Mouse (Mus musculus) bone marrow macrophage, adult 2 months (primary cell): ENCODE data around the gene Slc2a9. TPM values are rescaled to one million over a fixed set of nuclear protein-coding genes. Genes with fewer than 3 reads are reported as not detected.

Source experiments
- H3K27ac ChIP-seq: 2 replicates; pipeline ENCODE4 v1.5.1; 2012; ENCODE audit warnings: low read depth, low read length; ENCODE audit not compliant: insufficient read depth
- H3K4me1 ChIP-seq: 2 replicates; pipeline ENCODE4 v1.6.1; 2012; ENCODE audit warnings: low read length; ENCODE audit not compliant: control insufficient read depth, insufficient read depth
- H3K4me3 ChIP-seq: 2 replicates; pipeline ENCODE4 v1.5.1; 2012; ENCODE audit warnings: mild to moderate bottlenecking, low read length, moderate library complexity; ENCODE audit not compliant: insufficient read depth
- CTCF ChIP-seq: IDR thresholded peaks from 2 replicates; pipeline ENCODE4 v1.5.1; 2012; ENCODE audit warnings: low read depth, mild to moderate bottlenecking, low read length, moderate library complexity
- POLR2A ChIP-seq: IDR thresholded peaks from 2 replicates; pipeline ENCODE4 v1.6.1; 2012; ENCODE audit warnings: mild to moderate bottlenecking, low read depth, low read length, borderline replicate concordance
- polyA plus RNA-seq: library from polyadenylated mRNA; stranded (reverse); fragments of >200 nt; gene quantifications from 2 replicates; pipeline ENCODE4 v1.2.4, GENCODE M21; 2012; ENCODE audit not compliant: missing spikeins, insufficient read depth, insufficient read length

The Slc2a9 gene
- polyA plus RNA-seq, 1 experiment: 15.0 TPM

DNA sequence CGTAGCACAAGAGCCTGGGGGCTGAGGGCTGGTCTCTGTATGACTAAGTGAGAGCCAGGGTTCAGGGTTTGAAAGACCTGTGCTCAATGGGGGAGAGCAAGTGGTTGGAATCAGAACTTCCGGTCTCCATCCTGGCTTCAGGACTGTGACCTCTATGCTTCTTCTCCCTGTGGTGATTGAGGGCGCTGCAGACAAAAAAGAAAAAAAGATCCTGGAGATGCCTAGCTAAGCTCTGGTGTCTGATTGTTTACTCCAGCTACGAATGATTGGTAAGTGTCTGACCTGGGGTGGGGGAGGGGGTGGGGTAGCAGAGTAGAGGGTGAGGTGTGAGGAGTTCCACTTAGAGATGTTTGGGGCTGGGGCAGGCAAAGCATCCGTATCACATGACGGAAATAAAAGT, 14.9 kb downstream of the Slc2a9 start:
- Histone ChIP-seq H3K27ac (no peak overlapping the region), H3K4me3 (no peak overlapping the region), H3K4me1 (peaks cover 18% of the 10 kb centered on the region)
- TF ChIP-seq POLR2A: no peak
- no peak for TF ChIP-seq CTCF

DNA sequence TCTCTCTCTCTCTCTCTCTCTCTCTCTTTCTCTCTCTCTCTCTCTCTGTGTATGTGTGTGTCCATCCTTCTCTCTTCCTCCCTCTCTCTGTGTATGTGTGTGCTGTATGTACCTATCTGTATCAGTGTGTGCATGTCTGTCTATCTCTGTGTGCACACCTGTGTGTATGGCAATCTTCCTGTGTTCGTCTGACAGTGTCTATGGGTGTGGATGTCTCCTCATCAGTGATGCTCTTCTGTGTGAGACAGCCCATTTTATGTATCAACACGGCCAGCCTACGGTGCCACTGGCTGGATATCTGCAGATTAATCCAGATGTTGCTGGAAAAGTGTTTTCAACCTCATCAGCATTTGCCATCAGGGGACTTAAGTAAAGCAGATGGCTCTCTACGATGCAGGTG, 15.7 kb downstream of the Slc2a9 start:
- no peak overlapping the region for H3K27ac ChIP-seq

DNA sequence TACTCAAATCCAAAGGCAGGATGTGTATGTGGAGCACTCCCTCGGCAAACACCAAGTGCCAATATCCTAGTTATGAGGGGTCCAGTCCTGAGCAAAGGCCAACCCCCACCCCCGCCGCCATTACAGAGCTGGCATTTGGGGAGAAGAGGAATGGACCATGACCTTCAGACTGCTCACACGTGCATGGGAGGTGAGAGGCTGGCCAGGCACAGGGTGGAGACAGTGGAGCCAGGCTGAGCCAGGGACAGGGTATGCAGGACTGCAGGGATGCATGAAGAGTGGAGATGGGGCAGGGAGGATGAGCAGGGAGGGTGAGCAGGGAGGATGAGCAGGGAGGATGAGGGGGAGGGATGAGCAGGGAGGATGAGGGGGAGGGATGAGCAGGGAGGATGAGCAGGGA, 17.0 kb downstream of the Slc2a9 start:
- TF ChIP-seq CTCF: no peak
- no peak for TF ChIP-seq POLR2A
- no peak overlapping the region for H3K27ac ChIP-seq
- no peak overlapping the region for H3K4me3 ChIP-seq
- H3K4me1 ChIP-seq: peaks cover 31% of the 10 kb centered on the region

More for the DNA sequence above, 15.7 kb downstream of the Slc2a9 start:
- TF ChIP-seq POLR2A: no peak
- no peak for TF ChIP-seq CTCF
- peaks cover 26% of the 10 kb centered on the region for H3K4me1 ChIP-seq
- no peak overlapping the region for H3K4me3 ChIP-seq

DNA sequence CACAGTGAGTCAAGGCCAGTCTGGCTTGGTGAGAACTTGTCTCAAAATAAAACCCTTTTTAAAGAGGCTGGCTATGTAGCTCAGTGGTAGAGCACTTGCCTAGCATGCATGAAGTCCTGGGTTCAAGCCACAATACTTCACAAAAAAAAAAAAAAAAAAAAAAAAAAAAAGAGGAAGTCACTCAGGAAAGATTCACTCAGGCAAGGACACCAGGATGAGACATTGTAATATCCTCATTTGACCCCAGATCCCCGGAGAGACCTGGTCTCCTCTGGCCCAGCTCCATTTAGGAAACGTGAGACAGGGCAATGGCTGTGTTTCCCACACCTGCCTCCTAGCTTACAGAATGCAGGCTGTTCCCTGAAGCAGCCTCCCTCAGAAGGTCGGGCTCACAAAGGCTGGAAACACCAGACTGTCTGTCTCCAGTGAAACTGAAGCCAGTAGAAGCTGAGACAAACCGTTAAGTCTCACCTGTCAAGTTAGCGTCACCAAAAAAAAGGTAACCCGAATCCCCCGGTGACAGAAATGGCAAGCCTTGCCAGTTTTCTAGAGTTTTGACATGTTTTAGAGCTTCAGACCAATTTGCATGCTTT, 19.3 kb downstream of the Slc2a9 start:
- H3K27ac ChIP-seq: 0 out of 2 replicates have a peak overlapping the region, but pooled peaks have one; percentile 11
- peaks cover 35% of the 10 kb centered on the region for H3K4me1 ChIP-seq
- no peak overlapping the region for H3K4me3 ChIP-seq
- no peak for TF ChIP-seq POLR2A
- TF ChIP-seq CTCF: no peak

DNA sequence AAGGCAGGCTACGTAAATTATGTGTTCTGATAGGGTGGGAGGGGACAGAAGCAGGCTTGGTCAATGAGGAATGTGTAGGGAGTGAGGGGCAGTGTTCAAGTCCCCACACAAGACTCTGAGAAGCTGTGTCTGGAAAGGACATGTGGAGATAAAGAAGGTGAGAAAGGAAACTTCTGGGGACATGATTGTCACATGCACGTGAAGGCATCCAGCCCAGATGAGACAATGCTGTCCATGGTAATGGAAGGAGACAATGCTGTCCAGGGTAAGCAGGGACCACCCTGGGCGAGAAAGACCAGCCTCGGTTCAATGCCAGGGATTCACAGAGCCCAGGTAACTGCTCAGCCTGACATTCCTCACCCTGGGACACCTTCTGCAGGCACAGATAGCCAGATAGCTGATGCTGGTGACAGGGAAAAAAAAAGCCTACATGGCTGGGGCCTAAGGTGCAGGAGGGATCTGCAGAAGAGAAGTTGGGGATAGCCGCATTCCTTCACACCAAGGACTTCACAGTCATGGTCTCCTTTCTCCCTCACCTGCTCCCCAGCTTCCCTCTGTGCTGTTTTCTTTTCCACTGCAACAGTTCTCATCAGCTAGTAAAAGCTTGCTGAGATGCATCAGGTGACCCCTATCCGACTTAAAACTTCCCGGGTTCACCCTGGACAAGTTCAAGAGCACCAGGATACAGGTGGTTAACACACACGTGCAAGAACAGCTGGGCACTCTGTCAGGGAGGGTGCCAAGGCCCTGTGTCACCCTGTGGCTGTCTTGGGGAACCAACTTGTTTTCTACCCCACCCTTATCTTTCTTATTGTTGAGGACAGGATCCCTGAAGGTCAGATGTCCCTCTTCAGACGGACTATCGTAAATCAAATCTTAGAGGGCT, 21.9 kb downstream of the Slc2a9 start:
- Histone ChIP-seq H3K27ac (peak overlapping the region; percentile 91), H3K4me1 (peaks cover 35% of the 10 kb centered on the region), H3K4me3 (no peak overlapping the region)
- TF ChIP-seq POLR2A (no peak), CTCF (no peak)

DNA sequence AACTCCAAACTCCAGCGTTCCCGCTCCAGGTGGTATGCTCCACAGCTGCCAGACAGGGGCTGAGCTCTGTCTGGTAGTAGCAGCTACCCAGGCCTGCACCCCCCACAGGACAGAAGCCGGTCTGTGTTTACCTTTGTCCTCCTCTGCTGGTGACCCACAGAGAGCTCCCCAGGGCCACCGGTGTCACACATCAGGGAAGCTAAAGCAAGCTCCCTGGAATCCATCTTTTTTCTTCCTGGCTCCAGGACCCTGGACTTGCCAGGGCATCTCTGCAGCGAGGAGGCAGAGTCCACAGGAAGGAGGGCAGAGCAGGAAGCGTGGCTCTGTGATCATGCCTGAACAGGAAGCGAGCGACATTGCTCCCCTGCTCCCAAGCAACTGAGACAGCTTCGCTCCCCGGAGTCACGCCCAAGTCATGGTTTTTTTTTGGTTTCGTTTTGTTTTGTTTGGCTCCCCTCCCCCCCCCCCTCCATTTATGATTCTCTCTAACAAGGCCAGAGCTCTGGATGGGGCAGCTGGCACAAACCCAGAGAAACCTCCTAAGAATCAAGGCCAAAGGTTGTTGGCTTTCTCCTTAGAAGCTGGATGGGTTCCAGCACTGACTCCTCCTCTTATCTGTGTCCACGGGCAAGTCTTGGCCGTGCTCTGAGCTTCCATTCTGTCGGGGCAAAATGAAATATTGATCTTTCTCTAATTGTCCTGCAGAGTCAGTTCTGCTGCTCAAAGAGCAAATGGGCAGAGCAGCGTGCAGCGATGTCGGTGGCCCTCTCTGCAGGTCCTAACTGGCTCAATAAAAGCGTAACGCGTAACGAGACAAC, 22.8 kb downstream of the Slc2a9 start:
- H3K4me1 ChIP-seq: peaks cover 35% of the 10 kb centered on the region
- TF ChIP-seq POLR2A (no peak), CTCF (no peak)
- peak overlapping the region; percentile 91 for H3K27ac ChIP-seq
- peak overlapping the region; percentile 79 for H3K4me3 ChIP-seq

DNA sequence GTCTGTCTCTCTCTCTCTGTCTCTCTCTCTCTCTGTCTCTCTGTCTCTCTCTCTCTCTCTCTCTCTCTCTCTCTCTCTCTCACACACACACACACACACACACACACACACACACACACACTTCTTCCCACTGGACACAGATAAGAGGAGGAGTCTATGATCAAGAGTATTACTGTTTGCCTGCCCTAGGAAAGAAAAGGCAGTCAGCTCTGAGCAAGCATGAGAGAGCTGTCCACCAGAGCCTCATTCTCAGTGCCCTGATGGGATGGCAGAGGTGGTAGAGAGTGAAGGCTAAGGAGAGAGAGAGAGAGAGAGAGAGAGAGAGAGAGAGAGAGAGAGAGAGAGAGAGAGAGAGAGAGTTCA, 23.4 kb downstream of the Slc2a9 start:
- Histone ChIP-seq H3K27ac (peak overlapping the region; percentile 91), H3K4me1 (peaks cover 33% of the 10 kb centered on the region), H3K4me3 (peak overlapping the region; percentile 79)

DNA sequence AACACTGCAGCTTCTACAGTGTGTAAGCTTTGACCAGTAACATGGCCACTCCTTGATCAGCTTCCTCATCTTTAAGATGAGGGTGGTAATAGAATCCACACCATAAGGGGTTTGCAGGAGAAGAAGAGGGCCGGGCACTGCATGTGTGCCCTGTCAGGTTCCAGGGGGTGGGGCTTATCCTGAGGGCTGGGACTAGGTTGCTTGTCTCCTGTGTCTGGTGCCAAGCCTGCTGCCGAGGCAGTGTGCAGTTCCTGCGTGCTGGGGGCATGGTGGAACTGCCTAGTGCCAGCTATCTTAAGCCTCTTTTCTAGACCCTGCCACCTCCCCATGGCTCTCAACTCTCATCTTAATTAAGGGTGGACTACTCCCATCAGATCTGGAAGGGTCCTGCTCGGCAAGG, 23.9 kb downstream of the Slc2a9 start:
- no peak for TF ChIP-seq POLR2A
- Histone ChIP-seq H3K27ac (peak overlapping the region; percentile 42), H3K4me1 (peaks cover 28% of the 10 kb centered on the region), H3K4me3 (peak overlapping the region; percentile 79)

DNA sequence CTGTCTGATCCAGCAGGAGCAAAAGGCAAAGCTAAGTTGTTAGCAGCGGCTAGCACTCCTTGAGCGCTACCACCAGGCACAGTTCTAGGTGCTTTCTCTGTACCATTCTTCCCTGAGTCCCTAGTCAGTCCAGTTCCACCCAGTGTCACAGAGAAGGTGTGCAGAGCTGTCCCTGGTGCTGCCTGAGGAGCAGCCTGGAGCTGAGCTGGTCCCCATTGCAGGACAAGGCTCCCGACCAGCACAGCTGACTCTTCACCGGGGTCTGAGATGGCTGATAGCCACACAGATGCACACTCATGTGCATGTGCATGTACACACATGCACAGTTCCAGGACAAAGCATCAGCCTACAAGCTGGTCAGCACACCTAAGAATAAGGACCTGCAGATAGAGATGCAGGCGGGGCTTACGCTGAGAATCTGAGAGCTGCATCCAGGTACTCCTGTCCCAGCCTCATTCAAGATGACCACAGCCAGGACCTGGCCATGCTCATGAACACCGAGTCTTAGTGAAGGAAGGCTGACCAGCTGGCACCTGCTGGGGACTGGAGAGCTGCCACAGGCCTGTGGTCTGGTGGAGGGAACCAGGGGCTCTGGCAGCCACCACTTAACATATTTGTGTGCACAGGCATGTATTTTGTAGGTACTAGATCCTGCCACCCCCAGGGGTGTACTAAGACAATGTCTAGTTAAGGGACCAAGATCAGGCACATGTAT, 25.1 kb downstream of the Slc2a9 start:
- Histone ChIP-seq H3K4me3 (no peak overlapping the region), H3K27ac (no peak overlapping the region), H3K4me1 (peaks cover 18% of the 10 kb centered on the region)
- TF ChIP-seq CTCF (no peak), POLR2A (no peak)
